Comparison of ENCODE assay signal across 8 mouse cellular contexts in the genomic region with DNA sequence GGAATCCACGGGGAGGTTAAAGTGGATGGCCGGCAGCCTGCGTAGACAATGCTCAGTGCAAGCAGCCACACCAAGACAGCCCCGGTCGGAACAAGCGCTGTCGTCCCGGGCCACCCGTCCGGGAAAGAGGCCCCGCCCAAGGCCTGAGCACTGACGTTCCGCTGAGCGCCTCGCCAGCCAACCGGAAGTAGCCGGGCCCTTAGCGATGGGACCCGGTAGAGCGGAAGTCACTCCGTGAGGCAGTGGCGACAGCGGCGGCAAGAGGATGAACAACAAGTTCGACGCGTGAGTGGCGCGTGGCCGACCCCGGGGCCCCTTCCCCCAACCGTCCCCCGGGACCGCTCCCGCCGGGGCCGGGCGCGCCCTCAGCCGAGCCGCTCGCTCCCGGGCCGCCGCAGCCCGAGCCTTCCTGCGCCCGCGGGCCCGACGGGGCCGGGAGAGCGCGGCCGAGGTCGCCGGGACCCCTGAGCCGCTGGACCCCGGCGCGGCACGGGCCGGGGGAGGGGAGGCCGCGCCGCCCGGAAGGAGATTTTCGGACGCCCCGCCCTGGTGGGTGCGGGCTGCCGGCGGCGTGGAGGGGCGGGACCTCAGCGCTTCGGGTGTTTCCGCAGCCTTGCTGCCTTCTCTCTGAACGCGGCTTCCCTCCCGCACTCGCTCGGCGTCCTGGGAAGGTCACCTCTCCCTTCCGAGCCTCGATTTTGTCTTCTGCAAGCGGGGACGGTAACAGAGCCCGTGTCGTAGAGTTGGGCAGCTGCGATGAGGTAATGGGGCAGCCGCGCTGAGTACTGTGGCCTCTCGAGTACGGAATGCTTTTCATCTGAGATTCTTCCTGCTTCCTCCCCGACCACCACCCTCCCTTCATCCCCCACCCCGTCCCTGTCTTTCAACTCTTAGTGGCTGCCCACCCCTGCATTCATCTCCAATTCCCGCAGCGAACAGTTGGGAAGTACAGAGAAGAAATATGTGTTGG. TPM values are rescaled to one million over a fixed set of nuclear protein-coding genes. Genes with fewer than 3 reads are reported as not detected.
DNase-seq lines count a peak whose midpoint lies in the region; ATAC-seq lines count a peak whose summit lies in the region.

A gene (plus strand): TSS at position 180 of the 970 bp plus-strand sequence.

- peak; percentile 85 for DNase-seq in MEL-GATA-1-ER (ENCODE audit: extremely low read depth, low read depth)
- DNase-seq in cerebellum, adult 8-10 months, result peak; percentile 90
- peak; percentile 93 for DNase-seq in forelimb bud, embryonic 11.5 days (ENCODE audit: low read depth, low spot score)
- DNase-seq in layer of hippocampus, adult 9-10 months (ENCODE audit: low spot score), result peak; percentile 80
- peak; percentile 79 for DNase-seq in ovary, postnatal 10 days (ENCODE audit: low spot score)
- peak; percentile 91 to 92 for DNase-seq in thymus, postnatal 10 days (ENCODE audit: low spot score in 2 of 2)

- peak; percentile 92 to 95 for ATAC-seq in hematopoietic stem cell, adult 5-6 weeks (replicated peaks in 1 of 2; ENCODE audit: insufficient read depth in 1 of 2, low FRiP score in 2 of 2, low TSS enrichment in 1 of 2, low read depth in 1 of 2, poor library complexity in 2 of 2, severe bottlenecking in 2 of 2)
- peak; percentile 98 for ATAC-seq in lung, embryonic 16.5 days (ENCODE audit: low read depth)

- peak within 1 kb of the TSS; percentile 74 for H3K4me2 ChIP-seq in lung, embryonic 16.5 days (ENCODE audit: low read depth, low read length)

- peak within 1 kb of the TSS; percentile 83 for H3K4me3 ChIP-seq in lung, embryonic 16.5 days (ENCODE audit: low read length)

- H3K9me3 ChIP-seq in lung, embryonic 16.5 days (ENCODE audit: control insufficient read depth, low read length), result no peaks in the 10 kb centered on the region

- H3K36me3 ChIP-seq in lung, embryonic 16.5 days (ENCODE audit: control insufficient read depth, insufficient read depth, low read length), result no peaks in the 10 kb centered on the region

- H3K4me1 ChIP-seq in lung, embryonic 16.5 days (replicated peaks; ENCODE audit: control insufficient read depth, insufficient read depth, low read length), result peaks cover 14% of the 10 kb centered on the region

- H3K27me3 ChIP-seq in lung, embryonic 16.5 days (ENCODE audit: control insufficient read depth, insufficient read depth, low read depth, low read length), result no peaks in the 10 kb centered on the region

- H3K27ac ChIP-seq in lung, embryonic 16.5 days (ENCODE audit: low read length), result peak within 1 kb of the TSS; percentile 99

- WGBS in lung, embryonic 16.5 days, result under 1% methylated on average over 85 of the region's 99 CpGs

- peak within 1 kb of the TSS; percentile 97 for H3K9ac ChIP-seq in lung, embryonic 16.5 days (ENCODE audit: low read length)

RNA-seq across cellular contexts. Expression of the gene that starts here (rescaled TPM):
- total RNA-seq in hematopoietic stem cell, adult 5-6 weeks (2017), result 123 and 155 TPM in 2 replicates
- polyA plus RNA-seq in lung, embryonic 16.5 days (2015; fragmentation: Nextera tagmentation; extraction: Ambion mirVana), result 141 and 146 TPM in 2 replicates

Comparison
In these comparisons a context has a peak if more than half of its experiments do, and no peak if none do; other contexts are left out.
1. Peak in every context shown above with its lines: DNase-seq, ATAC-seq, H3K4me3 ChIP-seq and H3K27ac ChIP-seq.